Mouse (Mus musculus): ENCODE results near the gene Lysmd4.

DNA sequence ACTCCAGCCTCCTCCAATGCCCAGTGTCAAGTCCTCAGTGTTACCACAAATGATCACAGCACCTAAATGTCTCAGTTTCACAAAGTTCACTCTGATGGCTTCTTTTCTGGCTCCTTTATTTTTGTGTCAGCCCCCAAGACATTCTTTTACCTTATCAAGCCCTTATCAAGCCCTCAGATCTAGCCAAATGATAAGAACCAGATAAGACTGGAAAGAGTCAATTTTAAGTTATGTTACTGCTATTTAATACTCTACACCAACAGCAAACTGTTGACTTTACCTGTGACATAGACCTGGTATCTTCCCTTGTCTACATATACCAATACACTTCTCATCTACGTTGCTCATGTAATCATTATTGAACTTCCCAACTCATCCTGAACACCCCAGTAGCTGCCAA, 74.1 kb downstream of the Lysmd4 start:
- TF ChIP-seq NRF1 (IDR thresholded peaks at IDR 0.05; ENCODE audit: insufficient read depth, low read depth, low read length, poor library complexity, severe bottlenecking): no peak
- no peak for TF ChIP-seq BHLHE40 (IDR thresholded peaks at IDR 0.05; ENCODE audit: borderline replicate concordance, low read depth, low read length)
- no peak for TF ChIP-seq EP300 (IDR thresholded peaks at IDR 0.05; ENCODE audit: low read depth in 1 of 2, low read length in 2 of 2)
- TF ChIP-seq CTCF (IDR thresholded peaks at IDR 0.05 in 2 of 3, conservative IDR thresholded peaks at IDR 0.05 in 1 of 3; ENCODE audit: control insufficient read depth in 1 of 3, insufficient read depth in 1 of 3, low read depth in 2 of 3, low read length in 3 of 3, poor library complexity in 1 of 3, severe bottlenecking in 1 of 3): no peak
- no peak for TF ChIP-seq MAFK (IDR thresholded peaks at IDR 0.05; ENCODE audit: borderline replicate concordance, low read depth, low read length)
- TF ChIP-seq POLR2A (IDR thresholded peaks at IDR 0.05; ENCODE audit: control insufficient read depth in 1 of 2, insufficient read depth in 1 of 2, low read depth in 1 of 2, low read length in 2 of 2, poor library complexity in 1 of 2): no peak
- TF ChIP-seq MEF2A (IDR thresholded peaks at IDR 0.05; ENCODE audit: extremely low read depth, insufficient replicate concordance, low read depth, low read length, poor library complexity, severe bottlenecking): no peak
